Mouse (Mus musculus): ENCODE results near the gene Eif1.
"Not testable (repeated sequence)": the region's sequence is repeated elsewhere in the genome, so short reads cannot be mapped to it uniquely, and the experiment has no call there.

Gene Eif1

GRCm38 (mm10) chr11:100355151-100355951 is 35.7 kb downstream of the Eif1 start:
- DNase-seq, result peak; percentile 69

DNA sequence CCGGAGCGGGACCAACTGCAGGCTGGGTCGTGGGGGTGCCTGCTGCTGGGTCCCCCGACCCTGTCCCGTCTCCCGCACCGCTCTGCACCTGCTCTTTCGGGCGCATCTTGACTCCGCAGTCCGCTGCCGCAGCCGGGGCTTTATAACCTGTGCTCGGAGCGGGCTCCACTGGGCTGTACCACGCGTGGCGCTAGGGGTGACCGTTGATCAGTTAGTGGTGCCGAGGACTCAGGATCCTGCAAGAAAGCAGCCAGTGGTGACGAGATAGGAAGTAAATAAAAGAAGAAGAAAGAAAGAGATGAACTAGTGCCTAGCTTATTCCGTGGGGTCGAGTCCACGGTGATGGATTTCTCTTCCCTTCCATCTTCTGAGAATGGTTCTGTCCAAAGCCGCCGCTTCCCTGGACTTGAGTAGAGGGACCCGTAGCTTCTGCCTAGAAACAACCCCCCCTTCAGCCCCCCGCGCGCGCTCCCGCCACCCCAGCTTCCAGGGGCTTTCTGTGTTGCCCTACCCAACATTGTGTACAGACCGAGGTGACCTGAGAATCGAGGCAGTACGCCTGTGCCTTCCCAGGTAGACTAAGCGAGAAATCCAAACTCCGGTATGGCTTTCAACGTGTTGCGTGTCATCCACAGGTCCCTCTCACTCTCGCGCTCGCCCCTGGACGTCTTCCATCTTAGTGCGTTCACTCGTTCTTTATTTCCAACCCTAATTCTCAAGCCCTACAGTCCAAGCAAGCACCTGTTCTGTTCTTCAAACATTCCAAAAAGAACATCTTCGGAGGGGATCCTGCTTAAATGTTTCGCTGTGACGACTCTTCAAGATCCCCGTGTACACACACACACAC is 36.5 kb downstream of the Eif1 start, which contains the start of gene Hap1:
TSS of gene Hap1 (minus strand) at position 157 of the 847 bp plus-strand sequence.
- DNase-seq, result peak; percentile 84

DNA sequence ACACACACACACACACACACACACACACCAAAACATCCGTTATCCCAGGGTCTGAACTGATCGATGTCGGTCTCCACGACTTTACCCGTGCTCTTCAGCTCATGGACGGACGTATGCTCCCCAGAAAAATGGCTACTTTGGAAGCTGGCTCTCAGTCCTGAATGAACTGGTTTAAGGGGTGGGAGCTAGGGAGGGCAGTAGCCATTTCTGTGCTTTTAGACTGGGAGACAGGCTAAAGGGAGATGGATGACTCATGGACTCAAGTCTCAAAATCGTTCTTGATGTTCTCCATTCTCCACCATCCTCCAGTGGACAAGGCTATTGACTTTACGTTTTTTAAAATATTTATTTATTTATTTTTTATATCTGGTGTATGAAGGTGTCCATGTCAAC is 37.1 kb downstream of the Eif1 start:
- no peak for DNase-seq

GRCm38 (mm10) chr11:100357408-100357807 is 37.7 kb downstream of the Eif1 start:
- peak; percentile 51 for DNase-seq

DNA sequence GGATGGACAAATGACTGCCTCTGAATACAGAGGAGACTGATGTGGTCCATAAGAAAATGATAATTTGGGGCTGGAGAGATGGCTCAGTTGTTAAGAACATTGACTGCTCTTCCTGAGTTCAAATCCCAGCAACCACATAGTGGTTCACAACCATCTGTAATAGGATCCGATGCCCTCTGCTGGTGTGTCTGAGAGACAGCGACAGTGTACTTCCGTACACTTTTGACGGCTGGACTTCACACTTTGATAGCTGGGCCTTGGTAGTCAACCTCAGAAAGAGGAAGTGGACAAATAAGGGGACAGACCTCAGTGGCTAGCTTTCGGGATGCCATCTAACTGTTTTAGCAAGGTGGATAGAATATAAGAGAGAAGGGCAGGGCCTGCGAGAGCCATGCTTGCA is 40.5 kb downstream of the Eif1 start:
- DNase-seq, result peak; percentile 34

GRCm38 (mm10) chr11:100361059-100361458 is 41.4 kb downstream of the Eif1 start:
- not testable (repeated sequence) for DNase-seq

GRCm38 (mm10) chr11:100362209-100362978 is 42.7 kb downstream of the Eif1 start:
- peak; percentile 89 for DNase-seq

- peak; percentile 86 for DNase-seq
Observed at GRCm38 (mm10) chr11:100362979-100363562, 43.4 kb downstream of the Eif1 start.

DNA sequence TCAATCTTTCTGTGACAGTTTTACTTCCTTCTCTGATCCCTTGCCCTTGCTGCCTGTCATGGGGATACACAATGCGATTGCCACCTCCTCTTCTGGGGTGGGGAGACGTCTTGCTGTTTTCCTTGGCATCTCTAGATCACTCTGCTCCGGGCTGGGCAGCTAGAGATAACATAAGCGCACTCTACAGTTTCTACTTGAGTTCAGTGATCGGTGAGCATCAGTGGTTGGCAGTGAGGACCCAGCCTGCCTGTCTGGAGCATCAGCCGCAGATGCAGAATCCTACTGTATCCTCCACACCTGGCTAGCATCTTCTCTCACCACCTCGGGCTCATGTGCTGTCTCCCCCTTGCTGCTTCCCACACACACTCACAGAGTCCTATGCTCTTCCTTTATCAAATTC is 49.5 kb downstream of the Eif1 start:
- DNase-seq, result no peak

GRCm38 (mm10) chr11:100369822-100370221 is 50.1 kb downstream of the Eif1 start:
- DNase-seq, result peak; percentile 70

All from cerebellum, adult 9-10 months (tissue).